Comparison of ENCODE assay signal across 23 mouse cellular contexts in genomic region chr17:86639279-86639678, GRCm38 (mm10).
A peak's percentile ranks its signal among the peaks of the same experiment; 100 is the strongest.
DNase-seq lines count a peak whose midpoint lies in the region; ATAC-seq lines count a peak whose summit lies in the region.
"Had no signal": no experiment of that assay in that cellular context is flagged by ENCODE, and none has a peak within 500 bp of the region (broad histone marks: within the 10 kb centered on the region; RNA-seq: fewer than 3 reads in every experiment).

No protein-coding gene starts in this region.

- H3K4me2 ChIP-seq in hindbrain, embryonic 15.5 days, result no peak overlapping the region
- no peak overlapping the region for H3K4me2 ChIP-seq in hindbrain, embryonic 12.5 days (replicated peaks)
- no peak overlapping the region for H3K4me2 ChIP-seq in midbrain, embryonic 14.5 days (ENCODE audit: low read length)
- H3K4me2 ChIP-seq in midbrain, embryonic 11.5 days, result no peak overlapping the region
- no peak overlapping the region for H3K4me2 ChIP-seq in hindbrain, embryonic 16.5 days (ENCODE audit: low read length)
- H3K4me2 ChIP-seq: heart, embryonic 15.5 days; intestine, embryonic 15.5 days; lung, embryonic 14.5 days; neural tube, embryonic 13.5 days; stomach, embryonic 15.5 days had no signal

- H3K36me3 ChIP-seq in hindbrain, embryonic 15.5 days, result no peaks in the 10 kb centered on the region
- no peaks in the 10 kb centered on the region for H3K36me3 ChIP-seq in hindbrain, embryonic 12.5 days
- no peaks in the 10 kb centered on the region for H3K36me3 ChIP-seq in midbrain, embryonic 14.5 days (ENCODE audit: control insufficient read depth, insufficient read depth, low read length)
- no peaks in the 10 kb centered on the region for H3K36me3 ChIP-seq in midbrain, embryonic 11.5 days (ENCODE audit: control insufficient read depth, insufficient read depth, low read length)
- no peaks in the 10 kb centered on the region for H3K36me3 ChIP-seq in hindbrain, embryonic 16.5 days (ENCODE audit: control insufficient read depth, insufficient read depth, low read length)
- H3K36me3 ChIP-seq: forebrain, embryonic 10.5 days; intestine, embryonic 15.5 days; stomach, embryonic 15.5 days had no signal

- H3K9ac ChIP-seq in hindbrain, embryonic 15.5 days, result no peak overlapping the region
- H3K9ac ChIP-seq in hindbrain, embryonic 12.5 days, result no peak overlapping the region
- no peak overlapping the region for H3K9ac ChIP-seq in midbrain, embryonic 14.5 days (replicated peaks; ENCODE audit: low read length)
- no peak overlapping the region for H3K9ac ChIP-seq in midbrain, embryonic 11.5 days (ENCODE audit: low read length)
- H3K9ac ChIP-seq in hindbrain, embryonic 16.5 days (ENCODE audit: low read depth, low read length), result no peak overlapping the region
- H3K9ac ChIP-seq: heart, embryonic 15.5 days; intestine, embryonic 15.5 days; liver, embryonic 14.5 days; lung, embryonic 14.5 days; neural tube, embryonic 13.5 days; stomach, embryonic 15.5 days had no signal

- no peak overlapping the region for H3K27ac ChIP-seq in hindbrain, embryonic 15.5 days (replicated peaks)
- H3K27ac ChIP-seq in hindbrain, embryonic 12.5 days, result no peak overlapping the region
- H3K27ac ChIP-seq in midbrain, embryonic 14.5 days (replicated peaks; ENCODE audit: low read depth, low read length), result no peak overlapping the region
- H3K27ac ChIP-seq in midbrain, embryonic 11.5 days (ENCODE audit: low read depth, low read length), result no peak overlapping the region
- no peak overlapping the region for H3K27ac ChIP-seq in hindbrain, embryonic 16.5 days (ENCODE audit: low read depth, low read length)
- H3K27ac ChIP-seq: forebrain, embryonic 10.5 days; heart, embryonic 15.5 days; intestine, embryonic 15.5 days; liver, embryonic 14.5 days; neural tube, embryonic 13.5 days; stomach, embryonic 15.5 days had no signal

- H3K4me1 ChIP-seq in hindbrain, embryonic 15.5 days (replicated peaks), result no peaks in the 10 kb centered on the region
- peaks cover 3% of the 10 kb centered on the region; the same call in 1 of the 2 replicates for H3K4me1 ChIP-seq in hindbrain, embryonic 12.5 days
- H3K4me1 ChIP-seq in midbrain, embryonic 14.5 days (ENCODE audit: control insufficient read depth, insufficient read depth, low read length), result no peaks in the 10 kb centered on the region
- no peaks in the 10 kb centered on the region for H3K4me1 ChIP-seq in midbrain, embryonic 11.5 days (ENCODE audit: control insufficient read depth, insufficient read depth, low read length)
- H3K4me1 ChIP-seq in hindbrain, embryonic 16.5 days (ENCODE audit: control insufficient read depth, insufficient read depth, low read depth, low read length), result no peaks in the 10 kb centered on the region
- H3K4me1 ChIP-seq: forebrain, embryonic 10.5 days; heart, embryonic 15.5 days; intestine, embryonic 15.5 days; stomach, embryonic 15.5 days had no signal

- no peak overlapping the region for H3K4me3 ChIP-seq in hindbrain, embryonic 15.5 days
- H3K4me3 ChIP-seq in hindbrain, embryonic 12.5 days, result no peak overlapping the region
- no peak overlapping the region for H3K4me3 ChIP-seq in midbrain, embryonic 14.5 days (replicated peaks; ENCODE audit: low read depth, low read length)
- H3K4me3 ChIP-seq in midbrain, embryonic 11.5 days (ENCODE audit: low read depth, low read length), result no peak overlapping the region
- H3K4me3 ChIP-seq in hindbrain, embryonic 16.5 days (ENCODE audit: low read length), result no peak overlapping the region
- H3K4me3 ChIP-seq: forebrain, embryonic 10.5 days; heart, embryonic 15.5 days; intestine, embryonic 15.5 days; neural tube, embryonic 13.5 days; stomach, embryonic 15.5 days had no signal

- no peaks in the 10 kb centered on the region for H3K9me3 ChIP-seq in hindbrain, embryonic 15.5 days
- H3K9me3 ChIP-seq in hindbrain, embryonic 12.5 days (replicated peaks), result no peaks in the 10 kb centered on the region
- no peaks in the 10 kb centered on the region for H3K9me3 ChIP-seq in midbrain, embryonic 14.5 days (ENCODE audit: control insufficient read depth, low read length)
- H3K9me3 ChIP-seq in midbrain, embryonic 11.5 days (ENCODE audit: control insufficient read depth, low read length), result no peaks in the 10 kb centered on the region
- H3K9me3 ChIP-seq in hindbrain, embryonic 16.5 days (ENCODE audit: control insufficient read depth, low read length), result no peaks in the 10 kb centered on the region
- H3K9me3 ChIP-seq: forebrain, embryonic 10.5 days; heart, embryonic 15.5 days; intestine, embryonic 15.5 days; neural tube, embryonic 13.5 days; stomach, embryonic 15.5 days had no signal

- ATAC-seq in hindbrain, embryonic 15.5 days (ENCODE audit: low FRiP score, low read depth), result peak; percentile 79
- no peak for ATAC-seq in hindbrain, embryonic 12.5 days (ENCODE audit: low FRiP score)
- no peak for ATAC-seq in midbrain, embryonic 14.5 days (ENCODE audit: low FRiP score, low TSS enrichment)
- ATAC-seq in midbrain, embryonic 11.5 days (ENCODE audit: low FRiP score), result no peak
- peak; percentile 89 for ATAC-seq in hindbrain, embryonic 16.5 days
- ATAC-seq: CD4-positive, CD25-positive, alpha-beta regulatory T cell, adult 4 months; intestine, embryonic 15.5 days had no signal

- H3K27me3 ChIP-seq in hindbrain, embryonic 15.5 days, result no peaks in the 10 kb centered on the region
- H3K27me3 ChIP-seq in hindbrain, embryonic 12.5 days, result no peaks in the 10 kb centered on the region
- no peaks in the 10 kb centered on the region for H3K27me3 ChIP-seq in midbrain, embryonic 14.5 days (ENCODE audit: control insufficient read depth, insufficient read depth, low read length)
- H3K27me3 ChIP-seq in midbrain, embryonic 11.5 days (ENCODE audit: control insufficient read depth, insufficient read depth, low read length), result no peaks in the 10 kb centered on the region
- no peaks in the 10 kb centered on the region for H3K27me3 ChIP-seq in hindbrain, embryonic 16.5 days (replicated peaks; ENCODE audit: control insufficient read depth, insufficient read depth, low read length)
- H3K27me3 ChIP-seq: heart, embryonic 15.5 days; intestine, embryonic 15.5 days; neural tube, embryonic 13.5 days; stomach, embryonic 15.5 days had no signal

- 49% methylated on average over 3 of the region's 3 CpGs for WGBS in hindbrain, embryonic 15.5 days
- 61% methylated on average over 3 of the region's 3 CpGs for WGBS in hindbrain, embryonic 12.5 days
- 59% methylated on average over 3 of the region's 3 CpGs for WGBS in midbrain, embryonic 14.5 days
- WGBS in midbrain, embryonic 11.5 days, result 83% methylated on average over 3 of the region's 3 CpGs
- WGBS in hindbrain, embryonic 16.5 days, result 31% methylated on average over 3 of the region's 3 CpGs

- DNase-seq in adrenal gland, postnatal 14 days, result peak; percentile 24
- DNase-seq in adrenal gland, adult 18-20 months (ENCODE audit: low spot score in 2 of 2), result no peak
- DNase-seq in midbrain, embryonic 14.5 days, result peak; percentile 8
- no peak for DNase-seq in midbrain, embryonic 11.5 days (ENCODE audit: low spot score, missing footprints)
- DNase-seq in spleen, postnatal 10 days (ENCODE audit: low spot score in 2 of 2), result no peak
- DNase-seq: cerebellum, adult 11-12 months; cerebellum, postnatal 14 days; heart, postnatal 4 days; kidney, adult 8-10 months; kidney, postnatal 10 days; lung, embryonic 14.5 days; right cerebral cortex, adult 18-20 months; right cerebral cortex, postnatal 4 days had no signal

Comparison
In these comparisons a context has a peak if more than half of its experiments do, and no peak if none do; other contexts are left out.
1. DNase-seq: peak in adrenal gland, postnatal 14 days (single experiment) and midbrain, embryonic 14.5 days (single experiment); none in adrenal gland, adult 18-20 months (0 of 2), midbrain, embryonic 11.5 days (single experiment) and spleen, postnatal 10 days (0 of 2).
2. ATAC-seq: peak in hindbrain, embryonic 15.5 days (single experiment) and hindbrain, embryonic 16.5 days (single experiment); none in hindbrain, embryonic 12.5 days (single experiment), midbrain, embryonic 14.5 days (single experiment) and midbrain, embryonic 11.5 days (single experiment).